Mouse (Mus musculus): Measurements from ENCODE around the gene Imp4.

- no peak for TF ChIP-seq FLI1 (IDR thresholded peaks at IDR 0.05; ENCODE audit: low read length)
- TF ChIP-seq GATA1 (IDR thresholded peaks at IDR 0.05; ENCODE audit: borderline replicate concordance, low read length), result no peak
Observed at GRCm38 (mm10) chr1:34430981-34431380, 8.7 kb upstream of the Imp4 start.
